Mouse (Mus musculus) cerebellum, adult 2 months (tissue): Measurements from ENCODE around the gene Agrn.

Experiments
- CTCF ChIP-seq: fragments of 200-500 bp; IDR thresholded peaks from 2 replicates; pipeline ENCODE4 v1.5.1; 2011; ENCODE audit warnings: low read depth, mild to moderate bottlenecking, control low read depth, low read length, moderate library complexity, borderline replicate concordance; ENCODE audit not compliant: insufficient read depth
- POLR2A ChIP-seq: fragments of 200-500 bp; IDR thresholded peaks from 2 replicates; pipeline ENCODE4 v1.6.1; 2011; ENCODE audit warnings: low read length, control low read depth, borderline replicate concordance; ENCODE audit not compliant: insufficient read depth

DNA sequence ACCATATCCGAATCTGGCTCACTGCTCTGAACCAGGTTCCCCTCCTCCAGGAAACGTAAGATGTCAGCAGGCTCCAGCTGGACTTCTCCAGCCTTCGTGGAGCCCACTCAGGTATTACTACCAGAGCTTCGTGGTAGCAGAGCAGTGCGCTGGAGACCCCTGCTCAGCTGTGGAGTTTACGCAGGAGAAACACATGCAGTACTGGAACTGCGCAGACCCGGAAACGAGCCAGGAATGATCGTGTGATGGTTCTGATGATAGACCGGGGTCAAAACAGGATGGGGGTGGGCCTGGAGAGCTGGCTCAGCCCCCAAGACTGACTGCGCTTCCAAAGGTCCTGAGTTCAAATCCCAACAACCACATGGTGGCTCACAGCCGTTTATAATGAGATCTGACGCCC, 61.5 kb downstream of the Agrn start:
- TF ChIP-seq CTCF (no peak), POLR2A (no peak)
